Mouse (Mus musculus): Measurements from ENCODE around the gene Bola3. TPM values are rescaled to one million over a fixed set of nuclear protein-coding genes. Genes with fewer than 3 reads are reported as not detected.

Gene Bola3
- total RNA-seq, 1 experiment from 2014 or later: 13.0 TPM

- ATAC-seq (replicated peaks; ENCODE audit: insufficient number of reproducible peaks, low FRiP score, low TSS enrichment, poor library complexity, severe bottlenecking): peak; percentile 72
Observed at GRCm38 (mm10) chr6:83381510-83382491, 32.9 kb downstream of the Bola3 start.

DNA sequence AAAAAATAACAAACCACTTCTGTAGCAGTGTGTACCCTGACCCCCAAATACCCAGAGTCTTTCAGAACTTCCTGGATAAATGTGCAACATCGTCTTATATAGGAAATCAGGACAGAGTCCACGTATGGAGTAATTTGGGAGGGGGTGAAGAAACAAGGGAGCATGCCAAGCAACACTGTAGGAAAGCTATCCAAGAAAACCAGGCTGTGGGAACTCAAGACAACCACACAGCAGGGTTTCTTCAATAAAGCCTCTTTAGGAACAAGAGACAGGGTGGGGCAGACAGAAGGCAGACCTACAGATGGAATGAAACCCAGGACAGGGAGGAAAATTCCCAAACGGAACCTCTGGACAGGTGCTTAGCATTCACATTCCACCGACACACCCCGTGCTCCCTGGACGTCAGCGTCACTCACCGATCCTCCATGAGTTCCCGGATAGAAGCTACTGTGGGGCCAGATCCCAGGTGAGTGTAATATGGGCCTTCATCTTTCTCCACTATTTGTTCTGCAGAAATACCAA, 36.7 kb downstream of the Bola3 start:
- ATAC-seq (replicated peaks; ENCODE audit: insufficient number of reproducible peaks, low FRiP score, low TSS enrichment, poor library complexity, severe bottlenecking): no peak

DNA sequence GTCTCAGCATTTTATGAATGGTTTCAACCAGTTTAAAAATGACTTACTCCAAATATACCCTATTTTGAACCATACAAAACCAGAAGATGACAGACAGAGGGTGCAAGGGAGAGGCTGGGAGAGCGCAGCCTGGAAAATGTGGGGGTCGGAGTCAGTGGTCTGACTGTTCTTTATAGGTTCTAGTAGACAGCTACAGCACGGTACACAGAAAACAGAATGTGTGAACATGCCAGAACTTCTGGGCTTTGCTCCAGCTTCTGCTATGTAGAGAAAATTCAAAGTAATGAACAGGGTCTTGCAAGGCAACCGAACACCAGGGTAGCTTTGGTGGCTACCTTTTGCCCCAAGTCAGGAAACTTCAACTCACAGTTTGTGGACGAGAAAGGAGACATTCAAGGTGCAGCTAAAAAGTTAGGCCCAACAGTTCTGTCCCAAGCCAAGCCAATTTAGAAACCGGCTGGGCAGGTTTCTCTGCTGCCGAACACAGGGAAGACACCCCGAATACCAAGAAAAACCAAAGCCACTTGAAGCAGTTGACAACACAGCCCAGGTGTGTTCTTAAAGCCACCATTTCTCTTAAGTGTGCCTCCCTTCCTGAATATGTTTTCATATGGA, 43.3 kb downstream of the Bola3 start:
- ATAC-seq (replicated peaks; ENCODE audit: insufficient number of reproducible peaks, low FRiP score, low TSS enrichment, poor library complexity, severe bottlenecking): no peak

GRCm38 (mm10) chr6:83394122-83394521, 45.2 kb downstream of the Bola3 start:
- no peak for ATAC-seq (replicated peaks; ENCODE audit: insufficient number of reproducible peaks, low FRiP score, low TSS enrichment, poor library complexity, severe bottlenecking)

DNA sequence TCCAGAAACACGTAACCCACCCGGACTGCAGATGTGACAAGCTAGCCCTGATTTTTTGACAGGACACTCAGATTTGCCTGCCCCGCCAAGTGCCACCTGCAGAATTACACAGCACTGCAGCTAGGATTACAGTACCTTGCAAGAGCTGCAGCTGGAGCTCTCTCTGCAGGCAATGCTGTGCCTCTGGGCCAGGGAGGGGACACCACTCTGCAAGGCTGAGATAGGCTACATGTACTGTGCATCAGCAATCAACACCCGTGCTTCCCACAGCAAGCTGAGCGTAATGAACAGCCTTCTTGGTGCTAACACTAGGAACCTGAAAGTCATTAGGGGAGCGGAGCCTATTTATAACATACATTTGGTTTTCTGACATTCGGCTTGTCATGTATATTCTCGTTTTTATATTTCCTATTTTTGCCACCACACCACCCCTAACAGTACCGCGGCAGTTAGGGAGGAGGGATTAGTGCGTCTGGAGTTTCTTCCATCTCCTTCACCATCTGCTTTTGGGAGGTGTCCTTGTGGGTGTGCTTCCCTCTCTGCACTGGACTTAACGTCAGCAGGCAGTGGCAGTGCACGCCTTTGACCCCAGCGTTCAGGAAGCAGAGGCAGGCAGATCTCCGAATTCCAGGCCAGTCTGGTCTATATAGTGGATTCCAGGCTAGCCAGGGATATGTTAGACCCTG, 46.7 kb downstream of the Bola3 start:
- no peak for ATAC-seq (replicated peaks; ENCODE audit: insufficient number of reproducible peaks, low FRiP score, low TSS enrichment, poor library complexity, severe bottlenecking)

- ATAC-seq (replicated peaks; ENCODE audit: insufficient number of reproducible peaks, low FRiP score, low TSS enrichment, poor library complexity, severe bottlenecking): no peak
Observed at GRCm38 (mm10) chr6:83396711-83397110, 47.8 kb downstream of the Bola3 start.

- ATAC-seq (replicated peaks; ENCODE audit: insufficient number of reproducible peaks, low FRiP score, low TSS enrichment, poor library complexity, severe bottlenecking): no peak
Observed at GRCm38 (mm10) chr6:83397728-83398127, 48.8 kb downstream of the Bola3 start.

- no peak for ATAC-seq (replicated peaks; ENCODE audit: insufficient number of reproducible peaks, low FRiP score, low TSS enrichment, poor library complexity, severe bottlenecking)
Observed at GRCm38 (mm10) chr6:83399790-83400189, 50.8 kb downstream of the Bola3 start.

DNA sequence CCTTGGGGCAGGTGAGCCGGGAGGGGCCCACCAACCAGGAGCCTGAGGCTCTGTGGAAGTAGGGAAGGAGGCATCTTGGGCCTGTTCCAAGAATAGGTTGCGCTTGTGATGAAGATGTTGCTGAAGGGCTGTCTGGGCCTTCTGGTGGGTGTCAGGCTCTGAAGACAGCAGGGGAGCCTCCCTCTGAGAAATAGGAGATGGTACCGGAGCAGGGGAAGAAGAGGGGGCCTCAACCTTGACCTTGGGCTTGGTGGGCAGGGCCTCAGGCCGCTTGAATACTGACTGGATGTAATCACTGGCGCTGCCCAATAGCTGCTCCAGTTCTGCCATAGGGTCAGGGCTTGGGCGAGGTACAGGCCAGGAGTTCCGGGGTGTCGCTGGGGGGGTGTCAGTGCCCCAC, 54.5 kb downstream of the Bola3 start:
- ATAC-seq (replicated peaks; ENCODE audit: insufficient number of reproducible peaks, low FRiP score, low TSS enrichment, poor library complexity, severe bottlenecking): no peak

DNA sequence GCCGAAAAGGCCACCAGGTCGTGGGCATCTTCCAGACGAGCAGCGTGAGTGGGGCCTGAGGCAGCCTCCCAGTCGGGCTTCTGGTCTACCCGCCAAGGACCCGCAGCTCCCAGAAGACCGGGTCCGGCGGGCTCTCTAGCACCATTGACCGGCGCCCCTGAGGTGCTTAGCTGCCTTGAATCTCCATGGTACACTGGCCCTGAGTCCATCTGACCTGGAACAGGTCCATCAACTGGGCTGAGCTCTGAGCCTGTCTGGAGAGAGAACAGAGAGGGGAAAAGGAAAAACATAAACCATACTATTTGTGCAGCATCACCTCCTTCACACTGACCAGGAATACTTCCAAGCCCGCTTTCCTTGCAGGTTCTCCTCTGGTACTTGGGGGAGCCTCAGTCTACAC, 55.6 kb downstream of the Bola3 start:
- ATAC-seq (replicated peaks; ENCODE audit: insufficient number of reproducible peaks, low FRiP score, low TSS enrichment, poor library complexity, severe bottlenecking): no peak

DNA sequence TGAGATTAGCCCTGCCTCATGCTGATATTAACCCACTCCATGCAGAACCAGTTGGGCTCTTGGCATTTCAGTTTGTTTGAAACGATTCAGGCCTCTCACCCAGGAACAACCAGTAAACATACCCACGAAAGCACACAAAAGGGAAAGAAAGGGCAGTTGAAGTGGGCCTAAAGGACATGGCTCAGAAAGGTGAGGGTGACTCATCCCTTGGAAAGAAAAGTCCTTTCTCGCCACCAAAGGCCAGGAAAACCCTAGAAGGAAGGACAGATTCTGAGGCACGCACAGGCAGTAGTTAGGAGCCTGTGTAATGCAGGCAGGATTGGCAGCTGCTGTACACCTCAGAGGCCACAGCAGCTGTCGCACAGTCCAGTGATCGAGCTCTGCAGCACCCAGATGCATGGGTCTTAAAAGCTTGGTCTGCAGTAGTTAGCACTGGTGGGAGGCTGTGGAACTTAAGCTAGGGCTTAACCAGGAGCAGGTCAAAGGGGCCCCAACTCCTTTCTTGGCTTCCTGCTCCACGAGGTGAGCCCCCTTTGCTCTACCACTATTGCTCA, 56.6 kb downstream of the Bola3 start:
- no peak for ATAC-seq (replicated peaks; ENCODE audit: insufficient number of reproducible peaks, low FRiP score, low TSS enrichment, poor library complexity, severe bottlenecking)

DNA sequence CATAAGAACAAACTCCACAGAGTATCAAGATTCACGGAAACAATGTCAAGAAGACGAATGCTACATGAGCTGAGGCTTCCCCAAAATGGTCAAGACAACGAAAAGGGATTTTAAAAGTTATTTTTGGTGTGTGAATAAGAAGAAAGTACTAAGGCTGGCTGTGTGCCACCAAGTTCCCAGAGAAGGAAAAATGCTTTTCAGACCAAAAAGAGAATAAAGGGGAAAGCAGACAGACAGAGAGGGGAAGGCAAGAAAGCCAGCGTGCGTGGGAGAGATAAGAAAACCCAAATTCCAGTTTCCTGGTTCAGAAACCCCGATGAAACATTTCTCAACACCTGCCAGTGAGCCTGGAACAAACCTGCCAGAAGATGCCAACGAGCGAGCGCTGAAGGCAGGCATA, 59.6 kb downstream of the Bola3 start:
- ATAC-seq (replicated peaks; ENCODE audit: insufficient number of reproducible peaks, low FRiP score, low TSS enrichment, poor library complexity, severe bottlenecking): no peak

Other genes starting within 250 kb of the Bola3 start
- 0.48 to 12.5 TPM (median 1.5 TPM) in 3 replicates for gene Ccdc142, start 247.5 kb upstream of the Bola3 start, total RNA-seq (2017)
- gene Gm42688, start 247.5 kb upstream of the Bola3 start, total RNA-seq (2017): 2.5 to 5.5 TPM (median 2.6 TPM) in 3 replicates
- gene Mrpl53, start 240.1 kb upstream of the Bola3 start, total RNA-seq (2017): 4.4 to 38.2 TPM (median 19.3 TPM) in 3 replicates
- 24.8 to 42.1 TPM (median 28.8 TPM) in 3 replicates for gene Mogs, start 233.7 kb upstream of the Bola3 start, total RNA-seq (2017)
- 45.0 to 60.1 TPM (median 53.4 TPM) in 3 replicates for gene Wbp1, start 227.6 kb upstream of the Bola3 start, total RNA-seq (2017)
- 25.0 to 53.9 TPM (median 41.3 TPM) in 3 replicates for gene Ino80b, start 223.7 kb upstream of the Bola3 start, total RNA-seq (2017)
- gene Rtkn, start 213.7 kb upstream of the Bola3 start, total RNA-seq (2017): 0.96 to 2.7 TPM (median 1.0 TPM) in 3 replicates
- 0.11 to 0.29 TPM in 2 of 3 replicates, not detected in the other for gene Wdr54, start 192.8 kb upstream of the Bola3 start, total RNA-seq (2017)
- 0.48 TPM in 1 of 3 replicates, not detected in the others for gene 1700003E16Rik, start 192.7 kb upstream of the Bola3 start, total RNA-seq (2017)
- 39.1 to 65.9 TPM (median 51.0 TPM) in 3 replicates for gene Dctn1, start 183.2 kb upstream of the Bola3 start, total RNA-seq (2017)
- gene Slc4a5, start 129.3 kb upstream of the Bola3 start, total RNA-seq (2017): not detected in 3 replicates
- 25.6 to 40.2 TPM (median 28.5 TPM) in 3 replicates for gene Mthfd2, start 23.2 kb upstream of the Bola3 start, total RNA-seq (2017)
- 300 to 314 TPM (median 304 TPM) in 3 replicates for gene Mob1a, start 23.1 kb upstream of the Bola3 start, total RNA-seq (2017)
- 11.6 to 26.4 TPM (median 11.9 TPM) in 3 replicates for gene Tet3, start 109.9 kb downstream of the Bola3 start, total RNA-seq (2017)
- gene Dguok, start 157.8 kb downstream of the Bola3 start, total RNA-seq (2017): 32.4 to 79.2 TPM (median 44.1 TPM) in 3 replicates
- 0.97 TPM in 1 of 3 replicates, not detected in the others for gene Actg2, start 187.1 kb downstream of the Bola3 start, total RNA-seq (2017)
- gene Stambp, start 223.6 kb downstream of the Bola3 start, total RNA-seq (2017): 3.2 to 19.3 TPM (median 3.9 TPM) in 3 replicates